Mouse (Mus musculus) gastrocnemius, postnatal 36 days (tissue): Measurements from ENCODE around the gene P4ha1. TPM values are rescaled to one million over a fixed set of nuclear protein-coding genes. Genes with fewer than 3 reads are reported as not detected.
"Not testable (repeated sequence)": the region's sequence is repeated elsewhere in the genome, so short reads cannot be mapped to it uniquely, and the experiment has no call there.

Experiments used
- DNase-seq, 2 experiments: peaks; one replicate each; pipeline ENCODE4 v3.0.0; 2022
- intact Hi-C: fragments of 180-260 bp; cut with DNase I; formaldehyde crosslinking; loops from one replicate; pipeline ENCODE4 v1.15.1; 2025
- long read RNA-seq, 2 experiments: library from polyadenylated mRNA; stranded (forward); transcript quantifications; one replicate each; pipeline ENCODE4 v2.0.0; 2021
- total RNA-seq, 2 experiments: library from RNA; stranded (reverse); gene quantifications; 2 replicates each; pipeline ENCODE4 v1.2.3; 2021

The P4ha1 gene
- total RNA-seq = 10 to 100 TPM; 21.9 to 31.7 TPM
- long read RNA-seq, experiment 1, full-length matches to known transcripts = 13 of 19 reads
- long read RNA-seq, experiment 1, partial matches to known transcripts = 6 of 19 reads
- long read RNA-seq, experiment 1, other reads (novel, unspliced or antisense) = 0 of 19 reads
- long read RNA-seq, experiment 2, full-length matches to known transcripts = 8 of 13 reads
- long read RNA-seq, experiment 2, partial matches to known transcripts = 1 of 13 reads
- long read RNA-seq, experiment 2, other reads (novel, unspliced or antisense) = 4 of 13 reads

DNA sequence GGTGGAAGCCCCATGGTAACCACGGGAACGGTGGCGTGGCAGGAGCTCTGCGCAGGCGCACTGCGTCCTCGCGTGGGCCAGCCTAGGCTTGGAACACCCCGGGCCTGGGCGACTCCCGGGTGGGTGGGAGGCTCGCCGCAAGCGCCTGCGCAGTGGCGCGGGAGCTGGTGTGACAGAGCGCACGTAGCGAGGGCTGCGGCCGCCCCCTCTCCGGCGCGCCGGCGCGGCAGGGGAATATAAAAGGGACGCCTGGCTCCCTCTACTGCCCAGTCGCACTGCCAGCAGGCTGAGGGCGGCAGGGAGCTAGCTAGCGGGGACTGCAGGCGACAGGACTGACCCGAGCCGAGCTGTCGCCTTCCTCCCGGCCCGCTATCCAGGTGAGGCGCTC lies at the start of gene P4ha1:
TSS of gene P4ha1 (plus strand) at position 197 of the 388 bp plus-strand sequence.
- intact Hi-C loops = no loop called here
- DNase-seq = peak; percentile 98 to 100

DNA sequence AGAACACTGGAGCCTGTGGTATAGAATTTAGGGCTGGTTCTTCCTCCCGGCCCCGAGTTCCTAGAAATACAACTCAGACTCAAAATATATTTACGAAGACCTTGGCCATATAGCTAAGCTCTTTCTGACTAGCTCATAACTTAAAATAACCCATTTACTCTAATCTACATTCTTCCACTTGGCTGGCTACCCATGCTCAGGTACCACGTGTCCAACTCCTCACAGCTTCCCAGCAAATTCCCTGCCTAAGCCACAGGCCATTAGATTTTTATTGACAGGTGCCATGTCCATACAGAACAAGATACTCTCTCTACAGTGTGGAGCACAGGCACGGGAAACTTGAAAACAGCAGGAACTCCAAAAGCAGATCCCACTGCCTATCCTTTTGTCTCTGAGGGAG lies 47.4 kb upstream of the P4ha1 start:
- intact Hi-C loops = no loop called here
- DNase-seq = no peak

DNA sequence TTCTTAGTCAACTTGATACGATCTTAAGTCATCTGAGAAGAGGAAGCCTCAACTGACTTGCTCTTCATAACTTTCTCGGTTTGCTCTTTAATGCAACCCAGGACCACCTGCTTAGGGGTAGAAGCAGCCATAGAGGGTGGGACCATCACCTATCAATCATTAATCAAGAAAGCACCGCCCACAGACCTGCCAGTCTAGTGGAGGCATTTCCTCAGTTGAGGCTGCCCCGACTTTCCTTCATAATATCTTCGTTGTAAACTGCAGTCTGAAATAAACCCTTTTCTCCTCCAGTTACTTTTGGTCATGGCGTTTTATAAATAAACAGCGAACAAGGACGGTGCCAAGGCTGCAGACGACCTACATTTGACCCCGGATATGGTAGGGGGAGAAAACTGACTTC lies 46.0 kb upstream of the P4ha1 start:
- no peak for DNase-seq
- intact Hi-C loops = no loop called here

DNA sequence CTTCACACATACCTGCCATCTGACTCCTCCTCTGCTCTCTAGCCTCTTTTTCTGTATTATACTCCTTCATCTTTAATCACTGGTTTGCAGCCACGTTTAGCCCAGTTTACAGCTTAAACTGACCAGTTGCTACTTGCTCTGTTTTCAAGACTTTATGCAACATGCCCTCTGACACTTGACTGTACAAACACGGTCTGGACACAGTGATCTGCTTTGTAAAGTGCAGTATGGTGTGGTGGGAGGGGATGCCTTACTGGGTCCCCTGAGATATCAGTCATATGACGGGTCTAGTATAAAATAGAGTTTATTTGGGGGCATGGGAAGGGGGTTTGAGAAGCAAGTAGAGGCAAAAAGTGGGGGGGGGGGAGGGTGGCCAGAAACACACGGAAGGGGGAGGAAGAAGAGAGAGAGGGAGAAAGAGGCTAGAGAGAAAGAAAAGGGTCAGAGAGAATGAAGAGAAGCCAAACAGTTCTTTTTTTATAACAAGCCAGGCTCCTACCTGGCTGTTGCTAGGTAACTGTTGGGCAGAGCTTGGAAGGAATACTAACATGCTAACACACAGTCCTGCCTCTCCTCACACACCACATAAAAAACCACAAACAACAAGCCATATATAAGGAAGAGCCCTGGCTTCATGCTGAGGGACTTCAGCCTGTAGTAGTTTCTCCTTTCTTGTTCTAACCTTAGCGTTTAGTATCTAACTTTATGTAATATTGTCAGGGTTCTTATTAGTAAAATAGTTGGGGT lies 45.2 kb upstream of the P4ha1 start:
- intact Hi-C loops = no loop called here
- DNase-seq = no peak

DNA sequence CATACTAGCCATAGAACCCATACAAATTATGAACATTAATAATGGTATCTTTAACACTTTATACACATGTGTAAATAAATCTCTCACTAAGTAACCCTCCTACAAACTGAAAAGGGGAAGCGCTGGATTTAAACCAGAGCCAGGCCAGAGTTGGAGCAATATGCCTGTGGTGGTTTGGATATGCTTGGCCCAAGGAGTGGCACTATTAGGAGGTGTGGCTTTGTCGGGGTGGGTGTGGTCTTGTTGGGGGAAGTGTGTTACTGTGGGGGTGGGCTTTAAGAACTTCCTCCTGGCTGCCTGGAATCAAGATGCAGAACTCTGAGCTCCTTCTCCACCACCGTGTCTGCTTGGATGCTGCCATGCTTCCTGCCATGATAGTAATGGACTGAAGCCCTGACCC lies 39.9 kb upstream of the P4ha1 start:
- DNase-seq = no peak
- intact Hi-C loops = no loop called here

DNA sequence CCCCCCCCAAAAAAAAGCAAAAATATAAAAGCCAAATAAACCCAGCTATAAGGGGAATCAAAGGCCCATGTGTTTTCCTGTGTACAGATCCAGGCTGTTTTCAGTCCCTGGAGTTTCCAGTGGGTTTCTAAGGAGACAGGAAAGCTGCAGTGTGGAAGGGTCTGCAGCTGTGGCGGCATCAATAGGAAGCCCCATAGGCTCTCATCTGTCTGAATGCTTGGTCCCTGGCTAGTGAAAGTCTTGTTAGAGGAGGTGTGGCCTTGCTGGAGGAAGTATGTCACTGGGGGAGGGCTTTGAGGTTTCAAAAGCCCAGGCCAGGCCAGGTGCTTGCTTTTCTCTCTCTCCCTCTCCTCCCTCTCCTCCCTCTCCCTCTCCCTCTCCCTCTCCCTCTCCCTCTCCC lies 39.3 kb upstream of the P4ha1 start:
- no peak for DNase-seq
- intact Hi-C loops = no loop called here

DNA sequence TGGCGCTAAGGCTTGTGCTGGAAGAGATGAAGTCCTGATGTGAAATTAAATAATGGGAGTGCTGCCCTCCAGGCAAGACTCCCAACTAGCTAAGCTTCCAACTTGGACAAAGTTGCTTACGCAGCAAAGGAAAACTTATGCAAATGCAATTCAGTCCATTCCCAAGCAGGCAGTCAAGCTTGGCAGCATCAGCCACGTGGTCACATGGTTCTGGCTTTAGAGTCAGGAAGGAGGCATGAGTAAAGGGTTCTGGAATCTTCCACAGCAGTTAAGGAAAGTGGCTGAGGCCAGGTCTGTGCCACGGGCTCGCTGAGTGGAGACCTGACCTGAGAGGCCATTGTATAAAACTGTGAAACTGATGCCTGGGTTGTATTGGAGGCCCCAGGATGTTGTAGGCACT lies 37.6 kb upstream of the P4ha1 start:
- intact Hi-C loops = no loop called here
- peak in 1 of 2 experiments; percentile 33 for DNase-seq

DNA sequence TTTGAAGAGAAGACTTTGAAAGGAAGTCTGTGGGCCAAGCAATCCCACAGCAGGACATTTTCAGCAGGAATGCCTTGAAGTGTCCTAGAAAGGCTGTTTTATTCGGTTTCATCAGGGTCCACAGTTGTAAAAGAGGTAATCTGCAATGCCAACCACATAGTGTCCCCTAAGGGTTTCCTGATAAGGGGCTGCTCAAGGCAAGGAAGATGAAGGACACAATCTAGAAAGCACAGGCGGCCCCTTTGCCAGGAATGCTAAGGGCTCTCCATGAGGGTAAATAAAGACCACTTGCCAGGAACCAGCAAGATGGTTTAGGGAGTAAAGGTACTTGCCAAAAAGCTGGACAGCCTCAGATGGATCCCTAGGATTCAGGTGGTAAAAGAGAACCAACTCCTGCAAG lies 35.8 kb upstream of the P4ha1 start:
- DNase-seq = no peak
- intact Hi-C loops = no loop called here

DNA sequence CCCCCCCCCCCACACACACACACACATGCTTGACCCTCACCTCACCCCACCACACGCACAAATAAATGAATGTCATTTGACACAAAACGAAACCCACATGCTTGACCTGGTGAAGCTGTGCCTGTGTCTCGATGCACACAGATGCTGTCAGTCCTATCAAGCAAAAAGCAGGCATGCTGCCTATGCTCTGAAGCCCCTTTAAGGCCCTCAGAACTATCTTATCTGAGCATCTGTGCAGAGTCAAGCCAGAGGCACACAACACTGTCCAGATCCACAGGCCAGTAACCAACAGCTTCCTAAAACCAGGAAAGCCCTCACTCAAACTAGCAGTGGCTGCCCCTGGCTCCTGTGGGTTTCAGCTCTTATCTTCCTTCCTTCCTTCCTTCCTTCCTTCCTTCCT lies 35.4 kb upstream of the P4ha1 start:
- DNase-seq = no peak
- intact Hi-C loops = no loop called here

DNA sequence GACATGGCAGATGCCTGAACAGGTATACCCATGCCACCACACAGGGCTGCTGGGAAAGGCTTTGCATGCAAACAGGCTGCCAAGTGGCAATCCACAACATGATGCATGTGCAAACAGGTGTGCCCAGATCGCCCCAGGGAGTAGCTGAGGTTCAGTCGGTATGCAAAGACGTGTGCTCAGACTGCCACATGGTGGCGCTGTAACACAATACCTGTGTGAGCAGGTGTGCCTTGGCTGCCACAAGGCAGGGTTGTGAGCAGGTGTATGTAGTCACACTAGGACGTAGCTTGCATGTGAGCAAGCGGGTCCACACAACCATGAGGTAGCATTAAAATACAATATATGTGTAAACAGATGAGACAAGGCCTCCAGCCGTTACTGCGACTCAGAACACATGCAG lies 34.0 kb upstream of the P4ha1 start:
- no peak for DNase-seq
- intact Hi-C loops = no loop called here

DNA sequence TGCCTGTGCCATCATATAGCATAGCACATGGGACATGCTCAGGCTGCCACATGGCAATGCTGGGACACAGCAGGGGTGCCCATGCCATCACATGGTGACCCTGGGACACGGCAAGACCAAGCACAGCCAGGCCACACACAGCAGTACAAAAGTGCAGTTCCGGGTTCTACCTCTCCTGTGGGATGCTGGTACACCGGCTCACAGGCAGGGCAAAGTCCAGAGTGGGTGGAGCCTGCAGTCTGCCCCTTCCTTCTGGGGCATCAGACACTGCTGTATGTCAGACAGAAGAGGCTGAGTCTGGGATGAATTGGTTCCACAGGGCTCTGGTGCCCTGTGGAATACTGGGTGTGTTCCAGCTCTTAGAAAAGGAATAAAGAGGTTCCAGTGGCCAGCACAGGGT lies 31.6 kb upstream of the P4ha1 start:
- no peak for DNase-seq
- intact Hi-C loops = loop anchor here (5.0 kb wide), 2 partner anchors 184 to 576 kb away; no protein-coding TSS in a partner anchor

DNA sequence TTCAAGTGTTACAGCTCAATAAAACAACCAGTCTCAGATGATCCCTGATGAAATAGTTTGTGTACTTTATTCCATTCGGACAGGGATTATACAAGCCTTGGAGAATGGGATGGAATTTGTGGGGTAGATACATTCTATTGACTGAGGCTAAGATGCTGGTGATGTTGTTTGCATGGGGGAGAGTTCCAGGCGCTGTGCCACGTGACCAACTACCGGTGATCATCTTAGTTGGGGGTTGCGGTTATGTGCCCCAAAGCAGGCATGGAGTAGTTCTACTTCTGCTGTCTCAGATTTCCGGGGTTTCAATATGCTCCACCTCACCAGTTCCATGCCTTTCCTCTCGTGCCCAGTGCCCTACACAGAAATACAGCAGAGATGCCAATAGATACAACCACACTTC lies 31.0 kb upstream of the P4ha1 start:
- DNase-seq = no peak
- intact Hi-C loops = loop anchor here (1.0 to 5.0 kb wide), 3 partner anchors 125 to 575 kb away; no protein-coding TSS in a partner anchor

DNA sequence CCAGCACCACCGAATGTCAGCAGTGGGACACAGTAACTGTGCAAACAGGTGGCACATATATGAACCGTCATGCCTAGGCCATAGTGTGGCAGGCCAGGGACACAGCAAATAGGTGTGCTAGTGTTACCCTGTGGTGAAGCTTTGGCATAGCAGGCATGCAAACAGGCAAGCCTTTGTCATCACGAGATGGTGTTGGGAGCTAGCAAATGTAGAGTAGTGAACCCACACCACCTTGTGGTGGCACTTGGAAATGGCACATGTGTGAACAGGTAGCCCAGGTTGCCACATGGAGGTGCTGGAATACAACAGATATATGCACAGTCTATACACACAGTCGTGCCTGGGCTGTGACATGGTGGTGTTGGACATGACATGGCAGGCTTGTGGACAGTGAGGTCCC lies 30.5 kb upstream of the P4ha1 start:
- peak; percentile 49 to 60 for DNase-seq
- intact Hi-C loops = loop anchor here (1.0 to 5.0 kb wide), 3 partner anchors 125 to 575 kb away; no protein-coding TSS in a partner anchor

DNA sequence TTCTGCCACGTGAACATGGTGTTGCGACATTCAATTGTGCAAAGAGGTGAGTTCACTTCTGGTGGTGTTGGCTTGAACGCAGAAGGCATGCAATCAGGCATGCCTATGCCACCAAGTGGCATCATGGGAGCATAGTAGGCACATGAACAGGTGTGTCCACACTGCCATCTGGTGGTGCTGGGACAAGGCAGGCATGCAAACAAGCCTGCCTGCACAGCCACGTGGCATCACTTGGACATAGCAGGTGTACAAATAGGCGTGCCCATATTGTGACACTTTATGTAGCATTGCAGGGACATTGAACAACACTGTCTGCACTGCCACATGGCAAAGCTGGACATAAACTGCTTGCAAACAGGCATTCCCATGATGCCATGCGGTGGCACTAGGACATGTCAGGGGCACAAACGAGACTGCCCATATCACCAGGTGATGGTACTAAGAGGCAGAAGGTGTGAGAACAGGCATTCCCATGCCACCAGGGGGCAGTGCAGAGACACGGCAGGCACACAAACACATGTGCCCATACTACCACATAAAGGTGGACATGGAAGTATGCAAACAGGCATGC lies 27.8 kb upstream of the P4ha1 start:
- peak; percentile 41 to 49 for DNase-seq
- intact Hi-C loops = loop anchor here (5.0 kb wide), 1 partner anchor 62 kb away; no protein-coding TSS in a partner anchor

DNA sequence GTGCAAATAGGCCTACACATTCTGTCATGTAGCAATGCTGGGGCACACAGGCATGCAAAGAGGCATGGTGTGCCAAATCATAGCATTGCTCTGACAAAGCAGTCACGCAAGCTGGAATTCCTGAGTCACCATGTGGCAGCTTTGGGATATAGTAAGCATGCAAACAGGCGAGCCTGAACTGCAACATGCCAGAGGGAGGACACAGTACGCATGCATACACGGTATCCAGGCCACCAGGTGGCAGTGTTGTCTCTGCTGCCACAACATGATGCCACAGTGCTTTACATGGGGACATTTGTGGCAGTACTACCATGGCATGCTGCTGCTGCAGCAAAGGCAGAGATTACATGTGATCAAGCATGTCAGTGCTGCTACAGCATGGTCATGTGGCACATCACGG lies 26.8 kb upstream of the P4ha1 start:
- intact Hi-C loops = loop anchor here (5.0 kb wide), 1 partner anchor 61 kb away; no protein-coding TSS in a partner anchor
- DNase-seq = peak; percentile 63 to 72

DNA sequence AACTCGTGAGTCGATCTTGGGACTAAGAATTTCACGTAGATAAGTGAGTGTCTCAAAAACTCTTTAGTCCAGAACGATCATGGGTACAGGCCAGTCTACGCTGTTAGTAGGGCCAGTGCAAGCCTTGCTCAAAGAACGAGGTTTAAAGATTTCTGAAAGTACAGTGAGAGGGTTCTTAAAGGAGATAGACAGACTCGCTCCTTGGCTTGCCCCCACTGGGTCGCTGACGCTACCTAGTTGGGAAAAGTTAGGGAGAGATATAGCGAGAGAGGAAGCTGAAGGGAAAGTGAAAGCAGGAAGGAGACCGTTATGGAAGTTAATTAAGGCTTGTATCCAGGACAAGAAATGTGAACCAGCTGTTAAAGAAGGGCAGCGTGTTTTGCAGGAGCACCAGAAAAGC lies 20.4 kb upstream of the P4ha1 start:
- intact Hi-C loops, DNase-seq: not testable (repeated sequence)

DNA sequence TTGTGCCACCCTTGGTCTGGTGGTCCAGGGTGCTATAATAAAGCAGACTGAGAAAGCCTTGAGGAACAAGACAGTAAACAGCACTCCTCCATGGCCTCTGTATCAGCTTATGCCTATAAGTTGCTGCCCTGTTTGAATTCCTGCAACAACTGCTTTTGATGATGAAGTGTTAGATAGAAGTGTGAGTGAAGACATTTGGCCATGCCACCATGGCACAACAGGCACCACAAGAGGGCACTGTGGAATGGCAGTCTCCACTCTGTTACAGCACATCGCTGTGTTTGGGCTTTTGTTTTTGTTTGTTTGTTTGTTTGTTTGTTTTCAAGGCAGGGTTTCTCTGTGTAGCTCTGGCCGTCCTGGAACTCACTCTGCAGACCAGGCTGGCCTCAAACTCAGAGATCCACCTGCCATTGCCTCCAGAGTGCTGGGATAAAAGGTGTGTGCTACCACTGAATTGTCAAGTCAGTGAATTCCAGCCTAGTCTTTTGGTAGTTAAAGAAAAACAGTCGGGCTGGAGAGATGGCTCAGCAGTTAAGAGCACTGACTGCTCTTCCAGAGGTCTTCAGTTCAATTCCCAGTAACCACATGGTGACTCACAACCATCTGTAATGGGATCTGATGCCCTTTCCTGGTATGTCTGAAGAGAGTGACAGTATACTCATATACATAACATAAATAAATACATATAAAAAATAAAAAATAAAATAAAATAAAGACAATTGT lies 13.9 kb upstream of the P4ha1 start:
- DNase-seq = no peak
- intact Hi-C loops = loop anchor here (2.0 kb wide), 1 partner anchor 50 kb away; no protein-coding TSS in a partner anchor

DNA sequence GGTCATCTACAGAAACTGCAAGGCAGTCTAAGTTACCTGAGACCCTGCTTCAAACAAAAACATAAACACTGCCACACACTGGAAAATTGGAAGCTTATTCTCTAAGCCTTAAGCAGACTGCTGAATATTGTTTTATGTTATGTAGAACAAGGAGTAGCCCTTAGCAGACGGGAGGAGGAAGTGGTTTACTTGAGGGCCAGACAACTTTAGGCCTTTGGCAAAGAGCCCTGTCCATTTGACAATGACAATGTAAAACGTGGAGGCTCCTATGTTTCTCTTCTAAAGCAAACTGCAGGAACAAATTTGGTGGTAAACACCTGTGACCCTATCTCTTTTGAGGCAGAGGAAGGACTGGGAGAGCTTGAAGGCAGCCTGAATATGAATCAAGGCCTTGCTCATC lies 13.0 kb upstream of the P4ha1 start:
- intact Hi-C loops = no loop called here
- DNase-seq = no peak

DNA sequence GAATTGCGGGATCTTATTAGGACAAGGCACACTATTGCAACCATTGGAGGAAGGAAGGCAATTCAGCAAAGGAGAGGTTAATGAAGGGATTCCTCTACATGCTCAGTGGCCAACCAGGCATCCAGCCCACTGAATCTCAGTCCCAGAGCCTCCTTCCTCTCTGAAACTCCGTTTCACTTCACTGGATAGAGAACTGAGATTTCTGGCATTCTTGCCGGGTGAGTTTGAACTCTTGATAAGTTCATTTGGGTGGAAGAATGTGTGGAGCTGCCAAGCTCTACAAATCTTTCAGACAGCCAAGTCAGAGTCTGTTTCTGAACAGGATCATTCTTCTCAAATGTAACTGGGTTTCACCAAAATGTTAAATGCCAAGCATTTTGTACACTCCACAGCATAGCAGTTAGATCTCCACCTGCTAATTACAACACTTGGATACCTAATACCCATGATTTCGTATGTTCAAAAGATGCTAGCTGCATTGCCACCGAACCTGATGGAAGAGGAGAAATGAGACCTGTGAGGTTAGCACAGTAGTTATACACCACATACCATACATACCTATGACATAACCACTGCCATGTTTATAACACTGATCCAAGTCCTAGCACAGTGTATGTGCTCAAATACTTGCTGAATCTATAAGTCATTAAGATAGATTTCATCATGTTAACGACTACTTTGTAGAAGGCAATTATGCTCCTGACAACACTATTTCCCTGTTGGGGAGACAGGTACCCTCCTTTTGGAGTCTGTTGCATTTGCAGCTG lies 12.2 kb upstream of the P4ha1 start:
- DNase-seq = no peak

DNA sequence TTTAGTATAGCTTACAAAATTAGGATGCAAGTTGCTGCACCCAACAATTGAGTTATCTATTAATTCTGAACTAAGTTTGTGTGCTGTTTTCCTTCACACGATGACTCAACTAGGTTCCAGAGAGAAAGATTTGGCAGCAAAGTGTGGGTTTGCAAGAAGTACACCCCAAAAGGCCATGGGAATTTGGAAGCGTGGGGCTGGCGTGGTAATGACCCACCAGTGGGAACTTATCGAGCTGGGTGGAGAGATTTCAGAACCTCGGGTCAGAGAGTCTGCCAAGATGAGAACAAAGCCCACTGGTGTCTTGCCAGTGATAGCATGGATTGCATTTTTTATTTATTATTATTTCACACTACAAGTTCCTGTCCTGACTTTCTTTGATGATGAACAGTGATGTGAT lies 11.2 kb upstream of the P4ha1 start:
- DNase-seq = no peak
- intact Hi-C loops = no loop called here

More for the DNA sequence above, 12.2 kb upstream of the P4ha1 start:
- intact Hi-C loops = no loop called here
